Mouse (Mus musculus) E14TG2a.4 (cell line): ENCODE data around the gene Flrt2.

Experiments used
- CTCF ChIP-seq: conservative IDR thresholded peaks from 2 replicates; pipeline ENCODE4 v1.5.1; 2014; ENCODE audit warnings: low read length
- POU5F1 ChIP-seq: IDR thresholded peaks from 2 replicates; pipeline ENCODE4 v1.6.1; 2014; ENCODE audit warnings: low read length, borderline replicate concordance

DNA sequence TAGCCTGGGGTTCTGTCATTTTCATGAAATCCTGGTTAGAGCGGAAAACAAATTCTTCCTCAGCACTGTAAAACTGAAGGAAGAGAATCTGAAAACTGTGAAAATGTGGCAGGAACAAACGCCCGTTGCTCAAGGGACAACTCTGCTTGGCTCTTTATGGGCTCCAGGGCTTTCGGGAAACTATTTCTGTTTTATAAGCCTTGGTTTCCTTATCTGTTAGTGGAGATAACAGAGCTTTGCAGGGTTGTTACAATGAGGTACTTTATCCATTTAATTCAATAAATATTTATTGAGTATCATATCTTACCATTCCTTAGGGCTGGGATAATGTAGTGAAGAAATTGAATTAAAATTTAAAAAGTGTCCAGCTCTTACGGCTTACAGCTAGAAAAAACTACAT, 24.7 kb upstream of the Flrt2 start:
- TF ChIP-seq CTCF (no peak), POU5F1 (no peak)
